Mouse (Mus musculus) heart, postnatal 0 days (tissue): ENCODE data around the gene Eln. TPM values are rescaled to one million over a fixed set of nuclear protein-coding genes. Genes with fewer than 3 reads are reported as not detected.

ENCODE experiments used
- ATAC-seq: fragments of 200-750 bp; cut with Nextera tagmentation; 2 replicates; pipeline ENCODE4 v1.8.0; 2017; ENCODE audit warnings: low read depth, moderate number of reproducible peaks, moderate library complexity; ENCODE audit not compliant: insufficient read depth
- DNase-seq: peaks from one replicate; pipeline ENCODE4 v3.0.0-alpha.2; 2016; ENCODE audit warnings: low spot score
- H3K27ac ChIP-seq: fragments of 300-500 bp; sonication (generic); 2 replicates; pipeline ENCODE4 v1.5.1; 2014; ENCODE audit warnings: low read depth, mild to moderate bottlenecking
- H3K27me3 ChIP-seq: fragments of 300-500 bp; sonication (generic); 2 replicates; pipeline ENCODE4 v1.6.1; 2014; ENCODE audit warnings: low read length, mixed read lengths; ENCODE audit not compliant: control insufficient read depth, insufficient read depth
- H3K36me3 ChIP-seq: fragments of 300-500 bp; sonication (generic); replicated peaks from 2 replicates; pipeline ENCODE4 v1.6.1; 2014; ENCODE audit warnings: low read length, mixed read lengths; ENCODE audit not compliant: control insufficient read depth, insufficient read depth
- H3K4me1 ChIP-seq: fragments of 300-500 bp; sonication (generic); 2 replicates; pipeline ENCODE4 v1.6.1; 2014; ENCODE audit warnings: antibody characterized with exemption; ENCODE audit not compliant: control insufficient read depth, insufficient read depth
- H3K4me2 ChIP-seq: fragments of 300-500 bp; sonication (generic); 2 replicates; pipeline ENCODE4 v1.6.1; 2014; ENCODE audit warnings: low read depth, mild to moderate bottlenecking, low read length, moderate library complexity
- H3K4me3 ChIP-seq: fragments of 300-500 bp; sonication (generic); 2 replicates; pipeline ENCODE4 v1.5.1; 2014; ENCODE audit warnings: low read depth, low read length
- H3K9ac ChIP-seq: fragments of 300-500 bp; sonication (generic); replicated peaks from 2 replicates; pipeline ENCODE4 v1.6.1; 2014; ENCODE audit warnings: low read depth, low read length, mixed read lengths
- H3K9me3 ChIP-seq: fragments of 300-500 bp; sonication (generic); replicated peaks from 2 replicates; pipeline ENCODE4 v1.6.1; 2016; ENCODE audit warnings: low read length; ENCODE audit not compliant: control insufficient read depth
- CTCF ChIP-seq: IDR thresholded peaks from 2 replicates; pipeline ENCODE4 v1.5.1; 2016; ENCODE audit warnings: antibody characterized with exemption, control low read depth, low read depth
- EP300 ChIP-seq: IDR thresholded peaks from 2 replicates; pipeline ENCODE4 v1.6.1; 2016; ENCODE audit warnings: antibody characterized with exemption, low read depth
- WGBS: fragments of 180-500 bp; shearing (Covaris S2); extraction: QIAGEN DNeasy Blood & Tissue Kit; methylation state at CpG from one replicate; pipeline ENCODE4 v1.1.7; 2014; 5-methylcytosine and 5-hydroxymethylcytosine counted together
- polyA plus RNA-seq: library from polyadenylated mRNA; unstranded; fragments of >200 nt; fragmentation: Nextera tagmentation; extraction: Ambion mirVana; gene quantifications from 2 replicates; pipeline ENCODE4 v1.2.1, GENCODE M21; 2015
- total RNA-seq: library from RNA; depleted of rRNA; stranded (reverse); fragments of >200 nt; gene quantifications from 2 replicates; pipeline ENCODE4 v1.2.3, GENCODE M21; 2014; ENCODE audit warnings: low replicate concordance

Gene Eln
- total and polyA plus RNA-seq, 2 experiments from 2014 or later: 313 to 362 TPM

GRCm38 (mm10) chr5:134733241-134733640 lies 13.9 kb downstream of the Eln start:
- TF ChIP-seq EP300: no peak
- no peak for TF ChIP-seq CTCF

GRCm38 (mm10) chr5:134729124-134729523 lies 18.0 kb downstream of the Eln start:
- Histone ChIP-seq H3K9me3 (no peaks in the 10 kb centered on the region), H3K27me3 (no peaks in the 10 kb centered on the region), H3K4me3 (no peak overlapping the region), H3K27ac (no peak overlapping the region), H3K4me2 (no peak overlapping the region), H3K36me3 (no peaks in the 10 kb centered on the region; the same call in none of the 2 replicates), H3K9ac (no peak overlapping the region), H3K4me1 (no peaks in the 10 kb centered on the region)
- ATAC-seq (no peak; the same call in 1 of the 2 replicates), DNase-seq (no peak)
- TF ChIP-seq EP300: no peak
- TF ChIP-seq CTCF: no peak
- WGBS: 90% methylated on average over 12 of the region's 12 CpGs

More at GRCm38 (mm10) chr5:134733241-134733640, 13.9 kb downstream of the Eln start:
- Histone ChIP-seq H3K36me3 (no peaks in the 10 kb centered on the region; the same call in none of the 2 replicates), H3K9ac (no peak overlapping the region), H3K4me3 (no peak overlapping the region), H3K4me1 (no peaks in the 10 kb centered on the region), H3K27me3 (no peaks in the 10 kb centered on the region), H3K9me3 (no peaks in the 10 kb centered on the region), H3K4me2 (no peak overlapping the region), H3K27ac (no peak overlapping the region)
- ATAC-seq: no peak
- WGBS: 62% methylated on average over 4 of the region's 4 CpGs
- no peak for DNase-seq

- H3K27me3 ChIP-seq: no peaks in the 10 kb centered on the region
- no peaks in the 10 kb centered on the region; the same call in none of the 2 replicates for H3K36me3 ChIP-seq
- no peaks in the 10 kb centered on the region for H3K9me3 ChIP-seq
- H3K4me2 ChIP-seq: no peak overlapping the region
- 74% methylated on average over 3 of the region's 3 CpGs for WGBS
- no peak overlapping the region for H3K27ac ChIP-seq
- TF ChIP-seq CTCF: no peak
- no peak for TF ChIP-seq EP300
- DNase-seq (no peak), ATAC-seq (no peak)
- H3K9ac ChIP-seq: no peak overlapping the region
- no peak overlapping the region for H3K4me3 ChIP-seq
- no peaks in the 10 kb centered on the region for H3K4me1 ChIP-seq
Observed at GRCm38 (mm10) chr5:134728535-134728934, 18.6 kb downstream of the Eln start.

- Histone ChIP-seq H3K36me3 (no peaks in the 10 kb centered on the region; the same call in 1 of the 2 replicates), H3K9ac (no peak overlapping the region), H3K27ac (no peak overlapping the region), H3K9me3 (no peaks in the 10 kb centered on the region), H3K4me3 (no peak overlapping the region), H3K4me1 (no peaks in the 10 kb centered on the region), H3K27me3 (no peaks in the 10 kb centered on the region), H3K4me2 (no peak overlapping the region)
- 62% methylated on average over 8 of the region's 8 CpGs for WGBS
- no peak for DNase-seq
- no peak for ATAC-seq
- TF ChIP-seq EP300 (no peak), CTCF (no peak)
Observed at GRCm38 (mm10) chr5:134727001-134727639, 20.0 kb downstream of the Eln start.

GRCm38 (mm10) chr5:134725299-134725698 lies 21.8 kb downstream of the Eln start:
- H3K36me3 ChIP-seq: no peaks in the 10 kb centered on the region
- H3K27me3 ChIP-seq: no peaks in the 10 kb centered on the region
- no peak for TF ChIP-seq CTCF
- TF ChIP-seq EP300: no peak
- H3K4me1 ChIP-seq: no peaks in the 10 kb centered on the region
- H3K4me2 ChIP-seq: no peak overlapping the region
- no peak overlapping the region for H3K4me3 ChIP-seq
- DNase-seq: no peak
- no peak for ATAC-seq
- no peaks in the 10 kb centered on the region for H3K9me3 ChIP-seq
- no peak overlapping the region for H3K9ac ChIP-seq
- H3K27ac ChIP-seq: no peak overlapping the region
- 62% methylated on average over 4 of the region's 4 CpGs for WGBS

GRCm38 (mm10) chr5:134720058-134720457 lies 27.1 kb downstream of the Eln start:
- DNase-seq: no peak
- ATAC-seq: no peak
- H3K9ac ChIP-seq: no peak overlapping the region

More at GRCm38 (mm10) chr5:134720058-134720457, 27.1 kb downstream of the Eln start:
- 30% methylated on average over 4 of the region's 4 CpGs for WGBS
- Histone ChIP-seq H3K4me3 (no peak overlapping the region), H3K27me3 (0 out of 2 replicates have a peak, but pooled peaks cover 5% of the 10 kb centered on the region), H3K4me1 (no peaks in the 10 kb centered on the region), H3K27ac (no peak overlapping the region), H3K4me2 (no peak overlapping the region), H3K9me3 (no peaks in the 10 kb centered on the region), H3K36me3 (0 out of 2 replicates have a peak, but pooled peaks cover 2% of the 10 kb centered on the region)
- TF ChIP-seq EP300: no peak
